Mouse (Mus musculus): ENCODE measurements around the gene Rbm19. TPM values are rescaled to one million over a fixed set of nuclear protein-coding genes. Genes with fewer than 3 reads are reported as not detected.

Gene Rbm19
- polyA plus RNA-seq, 1 experiment from 2014 or later, result 24.0 TPM

GRCm38 (mm10) chr5:120165061-120165942, 49.0 kb downstream of the Rbm19 start:
- DNase-seq (ENCODE audit: low spot score), result no peak

GRCm38 (mm10) chr5:120167787-120168325, 51.6 kb downstream of the Rbm19 start:
- no peak for DNase-seq (ENCODE audit: low spot score)

GRCm38 (mm10) chr5:120171865-120172728, 55.8 kb downstream of the Rbm19 start:
- no peak for DNase-seq (ENCODE audit: low spot score)

- DNase-seq (ENCODE audit: low spot score), result no peak
Observed at GRCm38 (mm10) chr5:120172729-120173101, 56.5 kb downstream of the Rbm19 start.

- no peak for DNase-seq (ENCODE audit: low spot score)
Observed at GRCm38 (mm10) chr5:120174317-120174716, 58.1 kb downstream of the Rbm19 start.

GRCm38 (mm10) chr5:120175217-120175616, 59.0 kb downstream of the Rbm19 start:
- DNase-seq (ENCODE audit: low spot score), result no peak

- DNase-seq (ENCODE audit: low spot score), result no peak
Observed at GRCm38 (mm10) chr5:120176246-120177065, 60.2 kb downstream of the Rbm19 start.

GRCm38 (mm10) chr5:120177066-120177340, 60.7 kb downstream of the Rbm19 start:
- DNase-seq (ENCODE audit: low spot score), result no peak

GRCm38 (mm10) chr5:120180102-120180501, 63.8 kb downstream of the Rbm19 start:
- no peak for DNase-seq (ENCODE audit: low spot score)

GRCm38 (mm10) chr5:120181384-120181783, 65.1 kb downstream of the Rbm19 start:
- DNase-seq (ENCODE audit: low spot score), result no peak

- DNase-seq (ENCODE audit: low spot score), result no peak
Observed at GRCm38 (mm10) chr5:120183321-120183720, 67.1 kb downstream of the Rbm19 start.

GRCm38 (mm10) chr5:120183790-120184189, 67.5 kb downstream of the Rbm19 start:
- DNase-seq (ENCODE audit: low spot score), result no peak

GRCm38 (mm10) chr5:120185949-120186348, 69.7 kb downstream of the Rbm19 start:
- no peak for DNase-seq (ENCODE audit: low spot score)

GRCm38 (mm10) chr5:120188541-120188940, 72.3 kb downstream of the Rbm19 start:
- no peak for DNase-seq (ENCODE audit: low spot score)

- no peak for DNase-seq (ENCODE audit: low spot score)
Observed at GRCm38 (mm10) chr5:120190001-120190582, 73.8 kb downstream of the Rbm19 start.

- DNase-seq (ENCODE audit: low spot score), result no peak
Observed at GRCm38 (mm10) chr5:120191620-120192019, 75.4 kb downstream of the Rbm19 start.

- no peak for DNase-seq (ENCODE audit: low spot score)
Observed at GRCm38 (mm10) chr5:120194309-120194941, 78.2 kb downstream of the Rbm19 start.

GRCm38 (mm10) chr5:120194948-120195347, 78.7 kb downstream of the Rbm19 start:
- no peak for DNase-seq (ENCODE audit: low spot score)

- DNase-seq (ENCODE audit: low spot score), result no peak
Observed at GRCm38 (mm10) chr5:120196879-120197278, 80.6 kb downstream of the Rbm19 start.

GRCm38 (mm10) chr5:120197813-120198387, 81.6 kb downstream of the Rbm19 start:
- DNase-seq (ENCODE audit: low spot score), result no peak
